Mouse (Mus musculus): ENCODE measurements at regions not wholly inside any gene's neighbourhood (a gene's known extent, or its start where the extent isn't known, plus 50 kb on each side); places are given as distances from the start of the nearest gene placed in this dataset.
"Not testable (repeated sequence)": the region's sequence is repeated elsewhere in the genome, so short reads cannot be mapped to it uniquely, and the experiment has no call there.

DNA sequence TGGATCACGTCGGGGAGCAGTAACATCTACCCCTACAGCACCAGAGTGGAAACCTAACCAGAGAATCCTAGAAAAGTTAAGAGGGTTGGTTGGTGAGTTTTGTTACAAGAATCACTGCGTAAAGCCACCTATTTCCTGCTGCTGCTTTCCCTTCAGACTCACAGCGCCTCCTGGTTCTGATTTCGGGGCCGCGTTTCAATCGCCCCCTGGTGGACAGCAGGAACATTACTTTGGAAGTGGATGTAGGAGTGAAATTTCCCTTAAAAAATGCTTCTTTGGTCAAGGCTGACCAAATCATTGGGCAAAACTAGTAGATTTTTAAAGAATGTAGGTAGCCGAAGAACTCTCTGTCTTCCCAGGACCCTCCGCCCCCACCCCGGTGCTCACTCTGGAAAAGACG is 606.3 kb upstream of the Gm19410 start:
- no peaks in the 10 kb centered on the region for H3K4me1 ChIP-seq (ENCODE audit: control insufficient read depth, insufficient read depth, low read length)
- H3K27me3 ChIP-seq (ENCODE audit: control insufficient read depth, insufficient read depth, low read length) = no peaks in the 10 kb centered on the region
- peak overlapping the region; percentile 34 for H3K4me2 ChIP-seq (ENCODE audit: low read depth, low read length)
- no peaks in the 10 kb centered on the region for H3K36me3 ChIP-seq (ENCODE audit: control insufficient read depth, insufficient read depth, low read length)
- ATAC-seq (ENCODE audit: insufficient read depth, low FRiP score) = no peak
- no peaks in the 10 kb centered on the region for H3K9me3 ChIP-seq (replicated peaks; ENCODE audit: control insufficient read depth, low read length)
- WGBS = 27% methylated on average over 12 of the region's 12 CpGs
- no peak overlapping the region for H3K9ac ChIP-seq (ENCODE audit: low read length)
- H3K4me3 ChIP-seq (replicated peaks; ENCODE audit: low read length) = no peak overlapping the region
- H3K27ac ChIP-seq (ENCODE audit: low read length) = no peak overlapping the region

DNA sequence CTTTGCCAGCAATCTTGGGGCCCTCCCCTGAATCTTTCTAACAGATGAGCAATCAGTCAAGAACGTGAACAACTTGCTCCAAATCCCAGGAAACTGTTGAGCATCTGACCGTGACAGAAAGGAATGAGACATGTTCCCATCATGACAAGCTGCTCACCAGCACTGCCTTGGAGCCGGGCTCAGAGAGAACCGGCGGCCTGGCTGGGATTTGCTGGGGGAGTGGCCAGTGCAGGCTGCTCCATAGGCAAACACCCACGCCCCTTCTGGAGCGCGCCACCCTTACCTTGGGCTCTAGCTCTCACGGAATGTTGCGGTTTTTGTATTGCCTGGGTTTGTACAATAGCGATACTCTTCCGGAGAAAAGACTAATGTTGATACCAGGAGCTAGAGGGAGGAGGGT is 605.4 kb upstream of the Gm19410 start:
- Histone ChIP-seq H3K4me1 (ENCODE audit: control insufficient read depth, insufficient read depth, low read length) (no peaks in the 10 kb centered on the region), H3K4me2 (ENCODE audit: low read depth, low read length) (no peak overlapping the region), H3K9ac (ENCODE audit: low read length) (no peak overlapping the region), H3K36me3 (ENCODE audit: control insufficient read depth, insufficient read depth, low read length) (no peaks in the 10 kb centered on the region), H3K4me3 (replicated peaks; ENCODE audit: low read length) (no peak overlapping the region), H3K27me3 (ENCODE audit: control insufficient read depth, insufficient read depth, low read length) (no peaks in the 10 kb centered on the region), H3K27ac (ENCODE audit: low read length) (no peak overlapping the region), H3K9me3 (replicated peaks; ENCODE audit: control insufficient read depth, low read length) (no peaks in the 10 kb centered on the region)
- WGBS = 67% methylated on average over 12 of the region's 12 CpGs
- ATAC-seq (ENCODE audit: insufficient read depth, low FRiP score) = peak; percentile 89

DNA sequence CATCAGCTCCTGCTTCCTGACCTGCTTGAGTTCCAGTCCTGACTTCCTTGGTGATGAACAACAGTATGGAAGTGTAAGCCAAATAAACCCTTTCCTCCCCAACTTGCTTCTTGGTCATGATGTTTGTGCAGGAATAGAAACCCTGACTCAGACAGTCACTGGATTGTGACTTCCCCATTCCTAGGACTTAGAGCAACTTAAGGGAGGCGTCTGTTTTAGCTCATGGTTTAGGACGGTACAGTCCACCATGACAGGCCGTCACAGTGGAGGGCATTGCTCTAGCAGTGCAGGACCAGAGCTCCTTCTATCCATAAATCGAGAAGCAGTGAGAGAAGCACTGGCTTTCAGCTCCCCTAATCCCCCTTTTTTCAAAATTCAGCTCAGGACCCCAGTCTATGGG is 603.4 kb upstream of the Gm19410 start:
- H3K9me3 ChIP-seq (replicated peaks; ENCODE audit: control insufficient read depth, low read length); H3K27me3 ChIP-seq (ENCODE audit: control insufficient read depth, insufficient read depth, low read length); H3K9ac ChIP-seq (ENCODE audit: low read length); H3K36me3 ChIP-seq (ENCODE audit: control insufficient read depth, insufficient read depth, low read length); H3K4me1 ChIP-seq (ENCODE audit: control insufficient read depth, insufficient read depth, low read length); H3K27ac ChIP-seq (ENCODE audit: low read length); H3K4me2 ChIP-seq (ENCODE audit: low read depth, low read length); H3K4me3 ChIP-seq (replicated peaks; ENCODE audit: low read length); ATAC-seq (ENCODE audit: insufficient read depth, low FRiP score): not testable (repeated sequence)
- 76% methylated on average over 4 of the region's 4 CpGs for WGBS

DNA sequence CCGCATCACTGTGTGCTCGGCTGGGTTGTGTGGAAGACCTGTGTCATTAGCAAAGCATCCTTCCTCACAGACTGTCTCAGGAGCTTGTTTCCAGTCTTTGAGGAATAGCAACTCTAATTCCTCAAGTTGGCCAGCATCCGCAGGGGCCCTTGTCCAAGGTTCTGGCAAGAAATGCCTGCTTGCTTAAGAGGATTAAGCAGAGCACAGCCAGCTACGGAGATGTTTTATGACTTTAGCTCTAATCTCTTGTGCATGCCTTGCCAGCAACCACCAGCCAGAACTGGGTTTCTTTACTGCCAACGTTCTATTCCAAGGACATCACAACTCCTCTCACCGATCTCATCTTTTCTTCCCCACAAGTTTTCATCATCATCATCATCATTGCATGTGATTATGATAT is 599.0 kb upstream of the Gm19410 start:
- WGBS = 77% methylated on average over 6 of the region's 6 CpGs
- no peak for ATAC-seq (ENCODE audit: insufficient read depth, low FRiP score)
- no peaks in the 10 kb centered on the region for H3K27me3 ChIP-seq (ENCODE audit: control insufficient read depth, insufficient read depth, low read length)
- H3K4me2 ChIP-seq (ENCODE audit: low read depth, low read length) = no peak overlapping the region
- H3K9ac ChIP-seq (ENCODE audit: low read length) = no peak overlapping the region
- H3K9me3 ChIP-seq (replicated peaks; ENCODE audit: control insufficient read depth, low read length) = no peaks in the 10 kb centered on the region
- H3K4me3 ChIP-seq (replicated peaks; ENCODE audit: low read length) = no peak overlapping the region
- no peaks in the 10 kb centered on the region for H3K36me3 ChIP-seq (ENCODE audit: control insufficient read depth, insufficient read depth, low read length)
- H3K27ac ChIP-seq (ENCODE audit: low read length) = no peak overlapping the region
- no peaks in the 10 kb centered on the region for H3K4me1 ChIP-seq (ENCODE audit: control insufficient read depth, insufficient read depth, low read length)

DNA sequence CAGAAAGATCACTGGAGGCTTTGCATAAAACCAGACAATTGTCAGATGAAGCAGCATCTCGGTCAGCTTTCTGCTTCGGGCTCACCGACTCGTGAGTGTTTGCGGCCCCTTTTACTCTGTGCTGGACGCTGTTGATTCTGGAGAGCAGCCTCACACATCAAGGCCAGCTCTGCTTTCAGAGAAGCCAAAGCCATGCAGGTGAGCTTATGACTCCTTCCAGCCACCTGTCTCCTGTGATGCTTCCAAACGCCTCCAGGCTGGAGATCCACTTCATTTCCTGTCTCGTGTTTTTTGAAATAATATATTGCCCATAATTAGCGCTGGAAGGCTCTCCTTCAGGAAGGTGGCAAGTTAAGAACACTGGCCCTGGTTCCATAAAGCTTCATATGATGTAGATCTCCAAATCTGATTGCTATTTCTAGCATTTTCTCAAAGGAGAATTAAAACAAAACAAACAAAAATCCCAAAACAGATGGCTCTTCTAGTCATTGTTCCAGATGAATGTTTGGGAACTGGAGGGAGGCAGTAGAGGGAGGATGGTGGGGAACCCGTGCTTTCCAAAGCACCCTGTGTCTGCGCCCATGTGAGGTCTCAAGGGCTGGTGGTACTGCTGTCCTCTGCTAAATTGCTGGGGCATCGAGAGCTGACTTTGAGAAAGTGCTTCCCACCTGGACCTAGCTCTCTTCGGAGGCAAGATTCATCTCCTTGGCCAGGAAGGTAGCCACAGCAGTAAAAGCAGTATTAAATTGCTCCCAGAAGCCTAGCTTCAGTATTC is 593.9 kb upstream of the Gm19410 start:
- no peak overlapping the region for H3K4me2 ChIP-seq (ENCODE audit: low read depth, low read length)
- no peak overlapping the region for H3K27ac ChIP-seq (ENCODE audit: low read length)
- H3K4me1 ChIP-seq (ENCODE audit: control insufficient read depth, insufficient read depth, low read length) = no peaks in the 10 kb centered on the region
- no peak overlapping the region for H3K9ac ChIP-seq (ENCODE audit: low read length)
- ATAC-seq (ENCODE audit: insufficient read depth, low FRiP score) = no peak
- WGBS = 79% methylated on average over 13 of the region's 13 CpGs
- H3K27me3 ChIP-seq (ENCODE audit: control insufficient read depth, insufficient read depth, low read length) = no peaks in the 10 kb centered on the region
- no peaks in the 10 kb centered on the region for H3K9me3 ChIP-seq (replicated peaks; ENCODE audit: control insufficient read depth, low read length)
- H3K36me3 ChIP-seq (ENCODE audit: control insufficient read depth, insufficient read depth, low read length) = no peaks in the 10 kb centered on the region
- H3K4me3 ChIP-seq (replicated peaks; ENCODE audit: low read length) = no peak overlapping the region

DNA sequence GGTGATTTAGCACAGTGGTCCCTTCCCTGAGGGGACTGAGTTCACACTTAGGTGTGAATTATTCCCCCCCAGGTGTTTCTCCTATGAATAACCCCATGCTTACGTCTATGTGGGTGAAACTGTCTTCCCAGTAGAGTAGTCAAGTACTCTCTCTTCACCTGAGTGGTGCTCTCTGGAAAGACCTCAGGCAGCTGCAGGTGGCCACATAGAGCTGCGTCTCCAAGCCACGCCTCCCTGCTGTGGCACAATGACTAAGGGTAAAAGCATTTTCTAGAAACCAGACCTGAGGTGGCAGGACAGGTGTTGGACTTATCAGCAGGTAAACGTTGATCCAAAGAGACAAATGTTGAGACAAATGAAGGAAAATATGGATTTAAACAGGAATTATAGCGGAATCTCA is 588.3 kb upstream of the Gm19410 start:
- Histone ChIP-seq H3K4me3 (replicated peaks; ENCODE audit: low read length) (no peak overlapping the region), H3K4me1 (ENCODE audit: control insufficient read depth, insufficient read depth, low read length) (0 out of 2 replicates have a peak, but pooled peaks cover 3% of the 10 kb centered on the region), H3K27me3 (ENCODE audit: control insufficient read depth, insufficient read depth, low read length) (no peaks in the 10 kb centered on the region), H3K9me3 (replicated peaks; ENCODE audit: control insufficient read depth, low read length) (0 out of 2 replicates have a peak, but pooled peaks cover 3% of the 10 kb centered on the region), H3K9ac (ENCODE audit: low read length) (no peak overlapping the region), H3K36me3 (ENCODE audit: control insufficient read depth, insufficient read depth, low read length) (no peaks in the 10 kb centered on the region), H3K27ac (ENCODE audit: low read length) (no peak overlapping the region), H3K4me2 (ENCODE audit: low read depth, low read length) (no peak overlapping the region)
- peak; percentile 33; the same call in 1 of the 2 replicates for ATAC-seq (ENCODE audit: insufficient read depth, low FRiP score)
- 59% methylated on average over 5 of the region's 5 CpGs for WGBS

DNA sequence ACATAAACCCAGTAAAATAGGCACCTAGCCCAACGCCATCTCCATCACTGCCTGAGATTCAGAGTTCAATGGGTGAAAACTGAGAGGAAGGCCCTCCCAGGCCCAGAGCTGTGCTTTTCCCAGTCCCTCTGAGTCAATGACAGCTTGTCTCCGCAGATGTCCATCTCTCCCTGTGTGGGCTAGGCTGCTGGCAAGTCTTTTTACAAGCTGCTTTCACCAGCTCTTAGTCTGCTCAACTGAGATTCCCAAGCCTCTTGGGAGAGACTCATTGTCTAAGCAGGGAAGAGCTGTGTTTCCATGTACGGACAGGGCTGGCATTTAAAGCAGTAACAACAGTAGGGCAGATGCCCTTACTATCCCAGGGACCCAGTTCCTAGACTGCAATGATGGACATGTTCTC is 585.5 kb upstream of the Gm19410 start:
- 0 out of 2 replicates have a peak, but pooled peaks cover 3% of the 10 kb centered on the region for H3K9me3 ChIP-seq (replicated peaks; ENCODE audit: control insufficient read depth, low read length)
- ATAC-seq (ENCODE audit: insufficient read depth, low FRiP score) = no peak
- H3K4me2 ChIP-seq (ENCODE audit: low read depth, low read length) = no peak overlapping the region
- no peaks in the 10 kb centered on the region for H3K27me3 ChIP-seq (ENCODE audit: control insufficient read depth, insufficient read depth, low read length)
- H3K9ac ChIP-seq (ENCODE audit: low read length) = no peak overlapping the region
- 80% methylated on average over 3 of the region's 3 CpGs for WGBS
- no peak overlapping the region for H3K4me3 ChIP-seq (replicated peaks; ENCODE audit: low read length)
- H3K4me1 ChIP-seq (ENCODE audit: control insufficient read depth, insufficient read depth, low read length) = 0 out of 2 replicates have a peak, but pooled peaks cover 3% of the 10 kb centered on the region
- H3K36me3 ChIP-seq (ENCODE audit: control insufficient read depth, insufficient read depth, low read length) = no peaks in the 10 kb centered on the region
- H3K27ac ChIP-seq (ENCODE audit: low read length) = no peak overlapping the region

DNA sequence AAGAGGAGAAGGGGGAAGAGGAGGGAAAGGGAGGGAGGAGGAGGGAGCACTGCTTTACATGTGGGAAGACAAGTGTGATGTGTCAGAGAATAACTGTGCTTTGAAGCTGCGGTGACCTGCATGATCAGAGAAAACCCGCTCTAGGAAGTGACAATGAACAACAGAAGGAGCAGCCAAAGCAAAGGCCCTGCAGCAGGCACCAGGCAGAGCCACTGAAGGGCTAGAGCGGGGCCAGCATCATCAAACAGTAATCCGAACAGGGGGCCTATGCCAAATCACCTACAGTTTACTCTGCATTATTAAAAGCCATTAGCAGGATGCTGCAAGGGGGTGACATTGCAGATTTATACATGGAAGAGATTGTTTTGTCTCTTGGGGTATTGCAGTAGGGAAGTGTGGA is 583.4 kb upstream of the Gm19410 start:
- no peak overlapping the region for H3K27ac ChIP-seq (ENCODE audit: low read length)
- no peak overlapping the region for H3K9ac ChIP-seq (ENCODE audit: low read length)
- ATAC-seq (ENCODE audit: insufficient read depth, low FRiP score) = no peak

DNA sequence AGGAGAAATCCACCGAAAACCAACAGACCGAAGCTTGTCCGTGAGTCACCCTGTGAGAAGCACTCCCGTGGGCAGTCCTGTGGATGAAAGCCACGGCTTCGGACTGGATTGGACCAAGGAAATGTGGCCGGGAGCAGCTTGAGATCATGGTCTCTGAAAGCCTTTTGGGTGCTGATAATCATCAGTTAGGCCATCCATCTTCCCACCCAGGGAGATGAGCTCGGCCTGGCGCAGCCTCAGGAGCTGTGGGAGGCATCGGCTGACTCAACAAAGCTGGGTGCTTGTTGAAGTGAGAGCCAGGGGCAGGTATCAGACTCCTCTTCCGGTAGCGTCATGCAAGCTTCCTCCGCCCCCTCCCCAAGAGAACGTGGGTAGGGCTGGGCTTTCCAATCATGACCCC is 582.2 kb upstream of the Gm19410 start:
- Histone ChIP-seq H3K9me3 (replicated peaks; ENCODE audit: control insufficient read depth, low read length) (0 out of 2 replicates have a peak, but pooled peaks cover 3% of the 10 kb centered on the region), H3K9ac (ENCODE audit: low read length) (no peak overlapping the region), H3K27me3 (ENCODE audit: control insufficient read depth, insufficient read depth, low read length) (no peaks in the 10 kb centered on the region), H3K27ac (ENCODE audit: low read length) (no peak overlapping the region), H3K4me1 (ENCODE audit: control insufficient read depth, insufficient read depth, low read length) (no peaks in the 10 kb centered on the region), H3K36me3 (ENCODE audit: control insufficient read depth, insufficient read depth, low read length) (no peaks in the 10 kb centered on the region), H3K4me2 (ENCODE audit: low read depth, low read length) (no peak overlapping the region), H3K4me3 (replicated peaks; ENCODE audit: low read length) (no peak overlapping the region)
- ATAC-seq (ENCODE audit: insufficient read depth, low FRiP score) = no peak
- 90% methylated on average over 14 of the region's 14 CpGs for WGBS

More for the DNA sequence above, 583.4 kb upstream of the Gm19410 start:
- no peaks in the 10 kb centered on the region for H3K27me3 ChIP-seq (ENCODE audit: control insufficient read depth, insufficient read depth, low read length)
- no peak overlapping the region for H3K4me3 ChIP-seq (replicated peaks; ENCODE audit: low read length)
- H3K4me1 ChIP-seq (ENCODE audit: control insufficient read depth, insufficient read depth, low read length) = 0 out of 2 replicates have a peak, but pooled peaks cover 3% of the 10 kb centered on the region
- no peaks in the 10 kb centered on the region for H3K36me3 ChIP-seq (ENCODE audit: control insufficient read depth, insufficient read depth, low read length)
- WGBS = 80% methylated on average over 4 of the region's 4 CpGs
- H3K4me2 ChIP-seq (ENCODE audit: low read depth, low read length) = no peak overlapping the region
- H3K9me3 ChIP-seq (replicated peaks; ENCODE audit: control insufficient read depth, low read length) = 0 out of 2 replicates have a peak, but pooled peaks cover 3% of the 10 kb centered on the region

Measured in stomach, embryonic 16.5 days (tissue).